Mouse (Mus musculus) heart, adult 2 months (tissue): ENCODE measurements around the gene Nelfb.

Experiments used
- CTCF ChIP-seq: fragments of 200-600 bp; IDR thresholded peaks from 2 replicates; pipeline ENCODE4 v1.8.1; 2022; ENCODE audit warnings: antibody characterized with exemption, mild to moderate bottlenecking, moderate library complexity
- EP300 ChIP-seq: fragments of 200-500 bp; IDR thresholded peaks from 2 replicates; pipeline ENCODE4 v1.6.1; 2011; ENCODE audit warnings: low read depth, low read length, control low read depth; ENCODE audit not compliant: insufficient read depth
- POLR2A ChIP-seq: fragments of 200-500 bp; IDR thresholded peaks from 2 replicates; pipeline ENCODE4 v1.6.1; 2011; ENCODE audit warnings: mild to moderate bottlenecking, low read depth, low read length, control low read depth; ENCODE audit not compliant: insufficient read depth

- TF ChIP-seq CTCF: no peak
- no peak for TF ChIP-seq POLR2A
- TF ChIP-seq EP300: no peak
Measured at GRCm38 (mm10) chr2:25234551-25235220, 23.4 kb upstream of the Nelfb start.
